Mouse (Mus musculus) MEL (cell line): ENCODE results near the gene Slc12a6.

ENCODE experiments used
- CHD2 ChIP-seq: IDR thresholded peaks from 2 replicates; pipeline ENCODE4 v1.6.1; 2011; ENCODE audit warnings: low read length, improper control_type of control experiment
- CTCF ChIP-seq, 3 experiments: IDR thresholded peaks in 2 of 3; conservative IDR thresholded peaks in 1 of 3; 2 replicates each; pipeline ENCODE4 v1.5.1; 2011 to 2012; ENCODE audit warnings: low read length in 3 of 3, low read depth in 2 of 3, mild to moderate bottlenecking in 2 of 3, improper control_type of control experiment in 1 of 3, inconsistent platforms in 1 of 3, mixed read lengths in 1 of 3, moderate library complexity in 1 of 3; ENCODE audit not compliant: control insufficient read depth in 1 of 3, insufficient read depth in 1 of 3, poor library complexity in 1 of 3, severe bottlenecking in 1 of 3
- ELF1 ChIP-seq: IDR thresholded peaks from 2 replicates; pipeline ENCODE4 v1.6.1; 2014; ENCODE audit warnings: low read depth, mild to moderate bottlenecking, inconsistent platforms, low read length, improper control_type of control experiment, moderate library complexity
- ETS1 ChIP-seq: IDR thresholded peaks from 2 replicates; pipeline ENCODE4 v1.6.1; 2012; ENCODE audit warnings: low read depth, mild to moderate bottlenecking, inconsistent platforms, low read length, improper control_type of control experiment, moderate library complexity
- GATA1 ChIP-seq: IDR thresholded peaks from 2 replicates; pipeline ENCODE4 v1.6.1; 2011; ENCODE audit warnings: low read depth, low read length, improper control_type of control experiment
- MAX ChIP-seq: IDR thresholded peaks from 2 replicates; pipeline ENCODE4 v1.6.1; 2011; ENCODE audit warnings: low read length, improper control_type of control experiment
- ZMIZ1 ChIP-seq: IDR thresholded peaks from 2 replicates; pipeline ENCODE4 v1.6.1; 2012; ENCODE audit warnings: low read depth, mild to moderate bottlenecking, inconsistent platforms, low read length, improper control_type of control experiment, moderate library complexity
- ZNF384 ChIP-seq: IDR thresholded peaks from 2 replicates; pipeline ENCODE4 v1.6.1; 2012; ENCODE audit warnings: low read depth, mild to moderate bottlenecking, inconsistent platforms, low read length, improper control_type of control experiment

DNA sequence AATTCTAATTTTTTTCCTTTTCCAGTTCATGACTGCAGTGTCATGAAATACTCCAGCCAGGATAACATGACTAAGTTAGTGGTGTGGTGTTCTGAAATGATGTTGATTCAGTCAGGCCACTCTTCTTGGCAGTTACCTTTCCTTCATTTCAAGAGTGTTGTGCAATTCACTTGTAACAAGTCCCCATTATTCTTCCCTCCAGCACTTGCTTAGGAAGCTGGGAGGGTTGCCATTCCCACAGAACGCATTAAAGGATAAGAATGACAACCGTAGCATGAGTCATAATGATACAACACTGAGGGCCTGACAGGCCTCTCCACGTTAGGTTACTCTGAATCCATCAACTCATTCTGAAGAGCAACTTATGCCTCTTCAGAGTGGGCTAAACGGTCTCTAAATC is 107.5 kb downstream of the Slc12a6 start:
- TF ChIP-seq ETS1 (no peak), MAX (no peak), ZMIZ1 (no peak), ZNF384 (no peak), CHD2 (no peak), ELF1 (no peak), GATA1 (no peak), CTCF (IDR thresholded peaks at IDR 0.05 in 2 of 3, conservative IDR thresholded peaks at IDR 0.05 in 1 of 3; ENCODE audit: control insufficient read depth in 1 of 3, insufficient read depth in 1 of 3, low read depth in 2 of 3, low read length in 3 of 3, poor library complexity in 1 of 3, severe bottlenecking in 1 of 3) (no peak)
